Mouse (Mus musculus): ENCODE data around the gene Clptm1l.

DNA sequence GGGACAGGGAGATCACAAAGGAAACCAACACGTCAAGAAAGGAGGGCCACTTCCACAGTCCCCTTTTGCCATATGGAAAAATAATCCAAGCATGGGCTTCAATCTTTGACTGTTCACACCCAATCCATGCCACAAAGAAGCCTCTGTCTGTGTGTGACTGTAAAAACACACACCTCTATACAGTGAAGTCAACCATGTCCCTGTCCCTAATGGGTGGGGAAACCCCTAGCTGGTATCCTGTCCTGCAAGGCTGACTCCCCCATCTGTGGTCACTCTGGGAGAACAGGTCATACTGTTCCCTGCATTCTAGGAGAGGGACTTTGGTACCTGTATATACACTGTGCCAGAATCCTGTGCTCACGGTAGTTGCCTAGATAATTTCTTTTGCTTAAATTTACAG, 26.5 kb upstream of the Clptm1l start:
- TF ChIP-seq POLR2A (IDR thresholded peaks at IDR 0.05; ENCODE audit: low read depth, low read length) = no peak
- TF ChIP-seq CTCF (conservative IDR thresholded peaks at IDR 0.05; ENCODE audit: insufficient read depth, insufficient read length, low read depth, low read length) = no peak
